Mouse (Mus musculus): ENCODE measurements around the gene Dennd2a. TPM values are rescaled to one million over a fixed set of nuclear protein-coding genes. Genes with fewer than 3 reads are reported as not detected.
"Not testable (repeated sequence)": the region's sequence is repeated elsewhere in the genome, so short reads cannot be mapped to it uniquely, and the experiment has no call there.

Gene Dennd2a
- polyA plus RNA-seq, 1 experiment, result 3.5 TPM

- WGBS, result 92% methylated on average over 11 of the region's 11 CpGs
- no peak for DNase-seq (ENCODE audit: low read depth, low spot score)
These were observed 97.6 kb downstream of the Dennd2a start for GRCm38 (mm10) chr6:39460040-39460439.

DNA sequence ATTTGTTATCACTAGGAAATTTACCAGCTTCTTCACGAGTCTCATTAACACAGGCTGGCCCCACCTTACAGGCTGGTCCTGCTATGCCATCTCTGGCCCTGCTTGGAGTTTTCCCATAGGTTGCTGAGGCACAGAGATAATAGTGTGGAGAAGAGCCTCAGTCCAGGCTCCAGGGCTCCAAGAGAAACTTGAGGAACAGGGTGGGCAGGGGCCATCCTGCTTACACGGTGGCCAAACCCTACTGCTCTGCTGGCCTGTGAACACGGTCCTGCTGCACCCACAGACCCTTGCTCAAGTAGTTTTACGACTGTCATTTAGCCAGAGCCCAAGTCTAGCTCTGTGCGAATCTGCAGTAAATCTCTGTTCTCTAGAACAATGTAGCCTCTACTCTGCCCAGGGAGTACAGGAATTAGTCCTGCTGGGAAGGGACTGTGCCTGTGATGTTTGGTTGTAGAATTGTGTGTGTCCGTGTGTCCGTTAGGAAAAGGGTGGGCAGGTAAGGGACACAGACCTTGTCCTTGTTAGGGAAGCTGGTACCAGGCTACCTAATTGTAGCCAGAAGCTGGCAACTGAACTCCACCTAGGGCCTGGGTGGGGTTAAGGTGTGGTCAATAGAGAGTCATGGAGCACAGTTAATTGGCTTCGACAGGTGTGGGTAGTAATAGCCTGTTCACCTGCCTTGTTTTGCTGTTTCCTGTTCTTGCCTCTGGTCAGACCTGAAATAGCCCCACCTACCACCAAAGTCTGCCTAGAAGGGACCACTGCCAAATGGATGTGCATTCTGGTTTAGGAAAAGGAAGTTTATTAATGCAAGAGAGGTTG lies 102.1 kb downstream of the Dennd2a start:
- 15% methylated on average over 8 of the region's 8 CpGs for WGBS
- peak; percentile 95 for DNase-seq (ENCODE audit: low read depth, low spot score)

- no peak for DNase-seq (ENCODE audit: low read depth, low spot score)
- WGBS, result 33% methylated on average over 2 of the region's 2 CpGs
These were observed 103.1 kb downstream of the Dennd2a start for GRCm38 (mm10) chr6:39454616-39455015.

GRCm38 (mm10) chr6:39453564-39453963 lies 104.1 kb downstream of the Dennd2a start:
- DNase-seq (ENCODE audit: low read depth, low spot score), result no peak
- WGBS, result 90% methylated on average over 4 of the region's 4 CpGs

GRCm38 (mm10) chr6:39451033-39451432 lies 106.6 kb downstream of the Dennd2a start:
- DNase-seq (ENCODE audit: low read depth, low spot score), result no peak
- WGBS, result 37% methylated on average over 3 of the region's 3 CpGs

- DNase-seq (ENCODE audit: low read depth, low spot score), result no peak
- WGBS, result 84% methylated on average over 4 of the region's 4 CpGs
These were observed 107.1 kb downstream of the Dennd2a start for GRCm38 (mm10) chr6:39450580-39450979.

- WGBS, result 48% methylated on average over 4 of the region's 4 CpGs
- no peak for DNase-seq (ENCODE audit: low read depth, low spot score)
These were observed 110.1 kb downstream of the Dennd2a start for GRCm38 (mm10) chr6:39447429-39448185.

DNA sequence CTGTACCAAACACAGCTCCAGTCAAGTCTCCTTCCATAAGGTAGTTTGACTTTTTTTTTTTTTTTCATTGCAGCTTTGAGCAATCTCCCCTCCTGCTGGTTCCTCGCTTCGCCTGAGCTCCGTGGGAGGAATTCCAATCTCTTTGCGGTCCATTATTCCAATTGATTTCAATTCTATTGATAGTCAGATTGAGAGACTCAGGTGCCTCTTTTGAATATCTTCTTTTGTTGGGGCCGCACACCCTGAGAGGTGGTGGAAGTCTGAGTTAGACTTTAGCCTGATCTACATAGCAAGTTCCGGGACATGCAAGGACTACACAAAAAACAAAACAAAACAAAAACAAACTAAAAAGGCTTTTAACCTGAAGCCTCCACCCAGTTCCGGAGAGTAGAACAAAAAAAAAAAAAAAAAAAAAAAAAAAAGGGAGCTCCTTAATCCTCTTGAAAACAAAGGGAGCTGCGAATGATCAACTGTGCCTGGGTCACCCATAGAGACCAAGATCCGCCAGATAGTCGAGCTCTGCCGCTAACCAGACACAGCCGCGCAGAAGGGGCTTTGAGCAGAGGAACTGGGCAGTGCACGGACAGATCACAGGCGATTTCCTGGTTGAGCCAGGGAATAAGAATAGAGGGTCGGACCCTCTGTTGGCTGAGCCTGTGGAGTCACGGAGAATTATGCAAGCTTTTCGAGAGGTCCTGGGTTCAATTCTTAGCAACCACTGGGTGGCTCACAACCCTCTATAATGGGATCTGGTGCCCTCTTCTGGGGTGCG lies 111.7 kb downstream of the Dennd2a start:
- 62% methylated on average over 19 of the region's 19 CpGs for WGBS
- DNase-seq (ENCODE audit: low read depth, low spot score), result no peak

GRCm38 (mm10) chr6:39442786-39443287 lies 114.8 kb downstream of the Dennd2a start:
- DNase-seq (ENCODE audit: low read depth, low spot score), result no peak

DNA sequence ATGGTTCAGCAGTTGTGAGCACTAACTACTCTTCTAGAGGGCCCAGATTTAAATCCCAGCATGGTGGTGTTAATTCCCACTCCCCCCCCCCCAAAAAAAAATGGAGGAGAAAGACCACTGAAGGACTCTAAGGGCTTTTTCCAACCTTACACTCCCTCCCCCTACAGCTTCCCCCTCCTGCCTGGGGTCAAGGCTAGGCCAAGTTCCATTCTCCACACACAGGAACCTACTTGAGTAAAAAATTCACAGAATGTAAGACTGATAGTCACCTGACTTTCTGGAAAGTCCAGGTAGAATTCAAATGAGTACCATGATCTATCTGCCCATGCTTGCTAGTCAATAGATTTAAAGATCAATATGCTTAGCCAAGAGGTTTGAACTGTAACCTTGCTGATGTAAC lies 117.5 kb downstream of the Dennd2a start:
- DNase-seq (ENCODE audit: low read depth, low spot score), result no peak

DNA sequence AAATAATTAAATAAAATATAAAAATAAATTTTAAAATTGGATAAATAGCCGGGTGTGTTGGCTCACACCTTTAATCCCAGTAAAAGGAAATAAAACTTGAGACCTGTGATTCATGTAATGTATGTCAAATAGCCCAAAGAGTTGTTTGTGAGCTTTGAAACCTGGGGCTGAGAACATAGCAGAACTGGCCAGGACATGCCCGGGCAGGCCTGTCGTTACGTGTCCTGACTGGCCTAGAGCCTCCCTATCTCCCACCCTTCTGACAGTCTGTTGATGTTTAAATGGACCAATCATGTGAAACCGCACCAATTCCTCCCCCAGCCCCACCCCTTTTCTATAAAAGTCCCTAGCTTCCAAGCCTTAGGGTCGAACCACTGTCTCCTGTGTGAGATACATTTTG lies 120.1 kb downstream of the Dennd2a start:
- 73% methylated on average over 6 of the region's 6 CpGs for WGBS
- not testable (repeated sequence) for DNase-seq (ENCODE audit: low read depth, low spot score)

GRCm38 (mm10) chr6:39435875-39436274 lies 121.8 kb downstream of the Dennd2a start:
- no peak for DNase-seq (ENCODE audit: low read depth, low spot score)
- WGBS, result 91% methylated on average over 5 of the region's 5 CpGs

GRCm38 (mm10) chr6:39434886-39435492 lies 122.7 kb downstream of the Dennd2a start:
- WGBS, result 60% methylated on average over 2 of the region's 2 CpGs
- no peak for DNase-seq (ENCODE audit: low read depth, low spot score)

DNA sequence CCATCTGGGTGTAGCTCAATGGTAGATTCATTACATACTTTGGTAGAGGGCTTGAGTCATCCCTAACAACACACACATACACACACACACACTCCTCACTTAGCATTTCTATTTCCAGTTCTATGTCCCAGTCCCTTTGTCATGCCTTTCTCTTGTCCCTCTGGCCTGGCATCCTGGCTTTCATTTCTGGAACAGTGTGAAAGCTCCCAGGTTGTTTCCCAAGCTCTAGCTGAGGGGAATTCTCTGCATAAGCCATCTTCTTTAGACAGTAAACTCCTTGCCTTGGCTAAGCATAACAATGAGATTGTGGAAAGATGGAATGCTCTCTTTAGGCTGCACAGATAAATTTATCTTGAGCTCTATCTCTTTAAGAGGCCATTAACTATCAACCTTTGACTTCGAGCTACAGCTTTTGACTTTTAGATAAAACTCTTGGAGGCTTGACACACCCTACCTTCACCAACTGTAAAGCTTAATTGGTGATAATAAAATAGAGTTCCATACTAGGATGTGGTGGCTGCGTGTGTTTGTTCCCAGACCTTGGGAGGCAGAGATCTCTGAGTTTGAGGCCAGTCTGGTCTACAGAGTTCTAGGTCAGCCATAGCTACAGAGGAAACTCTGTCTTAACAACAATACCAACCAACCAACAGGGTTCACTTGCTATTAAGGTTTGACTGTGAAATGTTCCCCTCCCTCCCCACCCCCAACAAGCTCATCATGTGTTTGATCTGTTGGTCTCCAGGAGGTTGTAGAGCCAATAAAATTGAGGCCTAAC lies 123.4 kb downstream of the Dennd2a start:
- no peak for DNase-seq (ENCODE audit: low read depth, low spot score)
- 30% methylated on average over 2 of the region's 2 CpGs for WGBS

- no peak for DNase-seq (ENCODE audit: low read depth, low spot score)
These were observed 124.0 kb downstream of the Dennd2a start for GRCm38 (mm10) chr6:39433701-39434100.

DNA sequence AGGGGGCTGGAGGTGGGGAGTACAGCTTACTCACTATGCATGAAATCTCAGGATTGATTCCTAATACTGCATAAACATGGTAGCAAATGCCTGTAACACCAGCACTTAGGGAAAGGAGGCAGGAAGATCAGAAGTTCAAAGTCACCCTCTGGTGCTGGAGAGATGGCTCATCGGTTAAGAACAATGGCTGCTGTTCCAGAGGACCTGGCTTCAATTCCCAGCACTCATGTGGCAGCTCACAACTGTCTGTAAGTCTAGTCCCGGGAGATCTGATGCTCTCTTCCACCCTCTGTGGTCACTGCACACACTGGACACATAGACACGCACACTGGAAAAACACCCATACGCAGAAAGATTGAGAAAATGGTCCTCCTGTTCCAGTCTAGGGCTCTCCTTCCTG lies 124.5 kb downstream of the Dennd2a start:
- no peak for DNase-seq (ENCODE audit: low read depth, low spot score)
- 88% methylated on average over 4 of the region's 4 CpGs for WGBS

GRCm38 (mm10) chr6:39430722-39431121 lies 126.9 kb downstream of the Dennd2a start:
- no peak for DNase-seq (ENCODE audit: low read depth, low spot score)
- WGBS, result 87% methylated on average over 11 of the region's 11 CpGs

- 62% methylated on average over 6 of the region's 6 CpGs for WGBS
- DNase-seq (ENCODE audit: low read depth, low spot score), result no peak
These were observed 128.5 kb downstream of the Dennd2a start for GRCm38 (mm10) chr6:39429007-39429788.

Measured in large intestine, adult 2 months (tissue).